Mouse (Mus musculus): ENCODE measurements around the gene Cav2. TPM values are rescaled to one million over a fixed set of nuclear protein-coding genes. Genes with fewer than 3 reads are reported as not detected.

Gene Cav2
- polyA plus RNA-seq, 1 experiment, result 5.8 TPM

GRCm38 (mm10) chr6:17307461-17308115, 26.6 kb downstream of the Cav2 start:
- WGBS, result 6% methylated on average over 31 of the region's 31 CpGs

GRCm38 (mm10) chr6:17308661-17309060, 27.7 kb downstream of the Cav2 start:
- 35% methylated on average over 2 of the region's 2 CpGs for WGBS
- DNase-seq (ENCODE audit: low read depth, low spot score), result no peak

More at GRCm38 (mm10) chr6:17307461-17308115, 26.6 kb downstream of the Cav2 start:
- DNase-seq (ENCODE audit: low read depth, low spot score), result no peak

- DNase-seq (ENCODE audit: low read depth, low spot score), result no peak
- 58% methylated on average over 2 of the region's 2 CpGs for WGBS
Observed at GRCm38 (mm10) chr6:17309260-17309659, 28.3 kb downstream of the Cav2 start.

GRCm38 (mm10) chr6:17314241-17314640, 33.3 kb downstream of the Cav2 start:
- WGBS, result 82% methylated on average over 2 of the region's 2 CpGs
- no peak for DNase-seq (ENCODE audit: low read depth, low spot score)

- 75% methylated on average over 5 of the region's 5 CpGs for WGBS
- DNase-seq (ENCODE audit: low read depth, low spot score), result no peak
Observed at GRCm38 (mm10) chr6:17314659-17315616, 34.0 kb downstream of the Cav2 start.

- 51% methylated on average over 15 of the region's 15 CpGs for whole genome bisulfite sequencing
- DNase-seq (ENCODE audit: low read depth, low spot score), result no peak
Observed at GRCm38 (mm10) chr6:17316294-17317166, 35.5 kb downstream of the Cav2 start.

GRCm38 (mm10) chr6:17317167-17317524, 36.2 kb downstream of the Cav2 start:
- 6% methylated on average over 1 of the region's 1 CpGs for WGBS
- no peak for DNase-seq (ENCODE audit: low read depth, low spot score)

GRCm38 (mm10) chr6:17317944-17318343, 37.0 kb downstream of the Cav2 start:
- 43% methylated on average over 1 of the region's 1 CpGs for WGBS
- DNase-seq (ENCODE audit: low read depth, low spot score), result no peak

- no peak for DNase-seq (ENCODE audit: low read depth, low spot score)
- WGBS, result 63% methylated on average over 6 of the region's 6 CpGs
Observed at GRCm38 (mm10) chr6:17321976-17322375, 41.0 kb downstream of the Cav2 start.

- DNase-seq (ENCODE audit: low read depth, low spot score), result no peak
- 51% methylated on average over 11 of the region's 11 CpGs for WGBS
Observed at GRCm38 (mm10) chr6:17327216-17327615, 46.2 kb downstream of the Cav2 start.

GRCm38 (mm10) chr6:17329801-17330200, 48.8 kb downstream of the Cav2 start:
- DNase-seq (ENCODE audit: low read depth, low spot score), result no peak
- 48% methylated on average over 3 of the region's 3 CpGs for WGBS

- 94% methylated on average over 2 of the region's 2 CpGs for WGBS
Observed at GRCm38 (mm10) chr6:17337724-17338123, 56.7 kb downstream of the Cav2 start.

More at GRCm38 (mm10) chr6:17337724-17338123, 56.7 kb downstream of the Cav2 start:
- DNase-seq (ENCODE audit: low read depth, low spot score), result no peak

Other genes with a start within 250 kb of the Cav2 start
- gene Tes, start 216.0 kb upstream of the Cav2 start, polyA plus RNA-seq (2012; rRNA removed), result 78.0 and 94.3 TPM in 2 replicates
- gene Cav1, start 25.1 kb downstream of the Cav2 start, polyA plus RNA-seq (2012; rRNA removed), result 118 and 147 TPM in 2 replicates
- gene Met, start 182.6 kb downstream of the Cav2 start, polyA plus RNA-seq (2012; rRNA removed), result 6.8 and 12.7 TPM in 2 replicates